Mouse (Mus musculus): ENCODE results near the gene Ttc38.
"Not testable (repeated sequence)": the region's sequence is repeated elsewhere in the genome, so short reads cannot be mapped to it uniquely, and the experiment has no call there.

Gene Ttc38

GRCm38 (mm10) chr15:85822011-85822359, 10.1 kb upstream of the Ttc38 start:
- in situ Hi-C loops (cut with MboI, MseI), result no loop called here

DNA sequence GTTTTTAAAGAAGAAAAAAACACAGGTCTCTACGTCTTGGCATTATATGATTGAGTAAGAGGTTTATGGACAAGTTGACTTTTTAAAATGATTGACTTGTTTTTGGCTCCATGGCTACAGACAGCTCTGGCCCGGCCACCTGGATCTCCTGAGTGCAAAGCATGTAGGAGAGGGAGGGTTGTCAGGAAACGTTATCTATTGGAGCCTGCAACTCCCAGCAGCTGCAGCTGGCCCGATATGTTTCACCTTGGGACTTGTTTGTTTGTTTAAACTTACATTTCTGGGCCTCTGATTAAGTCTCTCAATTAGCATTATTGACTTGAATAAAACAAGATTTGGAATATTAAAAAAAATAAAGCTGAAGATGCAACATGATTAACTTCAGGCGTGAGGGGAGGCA, 5.4 kb upstream of the Ttc38 start:
- in situ Hi-C loops (cut with MboI, MseI), result no loop called here

DNA sequence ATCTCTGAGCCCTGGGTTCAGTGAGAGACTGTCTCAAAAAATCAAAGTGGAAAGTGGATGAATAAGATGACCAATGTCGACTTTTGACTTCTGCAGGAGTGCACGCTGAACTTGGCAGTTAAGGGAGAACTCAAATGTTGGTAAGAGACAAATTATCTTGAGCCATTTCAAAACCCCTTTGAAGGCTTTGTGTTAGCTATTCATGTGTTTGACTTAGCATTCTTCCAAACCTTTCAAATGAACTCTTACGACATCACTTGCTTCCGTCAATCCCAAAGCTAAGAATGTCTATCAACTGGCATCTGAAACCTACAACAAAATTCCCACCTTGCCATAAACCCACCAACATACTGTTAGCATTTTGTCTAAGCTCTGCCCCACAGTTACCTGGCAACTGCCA, 4.0 kb upstream of the Ttc38 start:
- in situ Hi-C loops (cut with MboI, MseI), result no loop called here

DNA sequence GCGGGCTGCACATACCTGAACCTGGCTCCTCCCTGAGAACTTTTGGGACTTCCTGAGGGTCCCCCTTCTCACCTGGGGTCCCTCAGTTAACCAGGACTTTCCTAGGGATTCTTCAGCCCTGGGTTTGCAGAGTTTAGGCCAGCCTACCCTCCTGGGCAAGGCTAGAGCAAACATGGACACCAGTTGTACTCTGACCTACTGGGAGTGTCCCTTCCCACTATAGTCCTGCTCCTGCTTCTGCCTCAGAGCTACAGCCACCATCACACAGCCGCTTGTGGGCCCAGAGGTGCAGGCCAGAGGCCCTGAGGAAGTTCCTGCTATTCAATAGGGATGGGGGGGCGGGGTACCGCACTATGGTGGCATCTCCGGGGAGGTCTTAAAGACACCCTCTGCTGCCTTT, 2.6 kb upstream of the Ttc38 start:
- in situ Hi-C loops (cut with MboI, MseI), result no loop called here

GRCm38 (mm10) chr15:85832599-85832998, 493 bp downstream of the Ttc38 start:
- in situ Hi-C loops (cut with MboI, MseI), result no loop called here

DNA sequence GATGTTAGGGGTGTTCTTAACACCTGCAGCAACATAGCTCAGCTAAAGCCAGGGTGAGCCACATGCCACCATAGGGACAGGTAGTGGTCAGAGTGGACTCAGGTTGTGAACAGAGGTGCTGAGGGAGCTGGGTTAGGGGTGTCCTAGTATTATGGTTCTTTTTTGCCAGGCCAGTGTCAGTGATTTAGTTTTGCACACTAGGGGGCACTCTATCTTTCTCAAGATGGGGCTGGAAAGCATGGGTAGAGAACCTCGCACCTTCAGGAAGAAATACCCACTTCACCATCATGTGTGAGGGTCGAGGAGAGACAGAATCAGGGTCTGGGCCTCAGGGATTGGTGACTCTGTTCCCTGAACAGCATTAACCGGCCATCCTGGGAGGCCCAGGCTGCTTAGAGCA, 3.2 kb downstream of the Ttc38 start:
- in situ Hi-C loops (cut with MboI, MseI), result no loop called here

GRCm38 (mm10) chr15:85836887-85837286, 4.8 kb downstream of the Ttc38 start:
- in situ Hi-C loops (cut with MboI, MseI), result no loop called here

- in situ Hi-C loops (cut with MboI, MseI), result no loop called here
Observed at GRCm38 (mm10) chr15:85840983-85841382, 8.9 kb downstream of the Ttc38 start.

DNA sequence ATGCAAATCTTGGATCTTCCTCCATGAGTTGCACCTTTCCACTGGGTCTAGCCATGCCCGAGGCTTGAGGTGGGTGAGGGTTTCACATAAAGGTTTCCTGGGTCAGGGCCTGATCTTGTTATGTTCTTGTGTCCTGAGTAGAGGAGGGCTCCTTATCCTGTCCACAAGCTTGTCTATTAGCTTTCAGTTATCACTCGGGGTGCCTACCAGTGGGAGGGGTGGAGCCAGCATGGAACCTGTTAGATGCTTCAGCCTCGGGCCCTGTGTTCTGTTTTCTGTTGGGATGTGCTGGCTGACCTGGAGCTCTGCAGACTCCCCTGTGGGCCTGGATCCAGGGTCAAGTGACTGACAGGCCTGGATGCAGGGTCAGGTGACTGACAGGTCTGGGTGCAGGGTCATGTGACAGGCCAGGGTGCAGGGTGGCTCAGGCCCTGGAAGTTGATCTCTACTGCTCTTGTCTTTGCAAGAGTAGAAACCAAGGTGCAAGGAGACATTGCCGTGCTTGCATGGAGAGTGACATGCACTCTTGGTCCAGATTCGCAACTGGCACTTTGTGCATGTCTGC, 9.8 kb downstream of the Ttc38 start:
- in situ Hi-C loops (cut with MboI, MseI), result no loop called here

- in situ Hi-C loops (cut with MboI, MseI), result loop anchor here (5.0 kb wide), 1 partner anchor 213 kb away; no protein-coding TSS in a partner anchor
Observed at GRCm38 (mm10) chr15:85845071-85845470, 13.0 kb downstream of the Ttc38 start.

- in situ Hi-C loops (cut with MboI, MseI), result loop anchor here (5.0 to 10.0 kb wide), 2 partner anchors 135 to 817 kb away; no protein-coding TSS in a partner anchor
Observed at GRCm38 (mm10) chr15:85851656-85852392, 19.7 kb downstream of the Ttc38 start.

DNA sequence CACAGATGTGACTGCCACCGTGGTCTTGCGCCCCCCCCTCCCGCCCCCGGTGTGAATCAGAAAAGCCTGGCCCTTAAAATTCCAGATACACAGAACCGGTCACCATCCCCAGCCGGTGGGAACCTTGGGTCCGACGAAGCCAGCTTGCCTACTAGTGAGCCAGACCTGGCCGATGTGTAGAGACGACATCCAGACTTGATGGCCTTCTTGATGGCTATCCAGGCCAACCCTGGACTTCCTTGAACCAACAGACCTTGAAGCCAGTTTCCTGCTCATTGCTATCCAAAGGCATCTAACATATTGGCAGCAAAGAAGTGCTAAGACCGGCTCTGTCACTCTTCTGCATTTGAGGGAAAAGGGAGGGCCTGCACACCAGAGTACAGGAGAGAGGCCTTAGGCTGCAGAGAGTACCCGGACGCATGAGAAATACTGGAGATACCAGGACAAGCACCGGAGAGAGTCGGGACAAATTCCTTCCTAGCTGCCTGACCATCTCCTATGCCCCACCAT, 26.9 kb downstream of the Ttc38 start:
- in situ Hi-C loops (cut with MboI, MseI), result loop anchor here (10.0 kb wide), 1 partner anchor 824 kb away; no protein-coding TSS in a partner anchor

DNA sequence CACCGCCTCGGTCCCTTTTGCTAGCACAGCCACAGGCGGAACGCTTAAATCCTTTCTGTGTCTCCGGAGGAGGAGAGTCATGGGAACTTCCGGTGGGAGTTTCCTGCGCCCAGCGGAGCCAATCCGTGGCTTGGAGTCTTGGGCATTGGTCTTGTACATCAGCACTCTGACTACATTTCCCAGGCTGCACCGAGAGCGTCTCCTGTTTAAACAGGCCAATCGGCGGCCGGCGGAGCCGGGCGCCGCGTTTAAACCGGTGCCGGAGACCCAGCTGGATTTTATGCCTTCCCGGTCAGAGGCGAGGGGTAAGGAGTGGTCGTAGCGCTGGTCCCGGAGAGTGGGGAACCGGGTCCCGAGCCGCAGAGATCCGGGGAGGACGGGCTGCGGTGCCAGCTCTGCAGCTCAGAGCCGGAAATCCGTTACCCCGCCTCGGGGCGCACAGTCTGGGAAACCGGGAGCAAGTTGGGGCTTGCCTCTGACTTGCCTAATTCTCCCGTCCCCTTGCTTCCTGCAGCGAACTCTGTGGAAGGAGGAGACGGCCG, 27.5 kb downstream of the Ttc38 start, which contains the start of gene Gtse1:
TSS of gene Gtse1 (plus strand) at position 256 of the 542 bp plus-strand sequence.
- in situ Hi-C loops (cut with MboI, MseI), result loop anchor here (10.0 kb wide), 1 partner anchor 825 kb away; no protein-coding TSS in a partner anchor

GRCm38 (mm10) chr15:85865913-85866312, 33.8 kb downstream of the Ttc38 start:
- in situ Hi-C loops (cut with MboI, MseI), result not testable (repeated sequence)

DNA sequence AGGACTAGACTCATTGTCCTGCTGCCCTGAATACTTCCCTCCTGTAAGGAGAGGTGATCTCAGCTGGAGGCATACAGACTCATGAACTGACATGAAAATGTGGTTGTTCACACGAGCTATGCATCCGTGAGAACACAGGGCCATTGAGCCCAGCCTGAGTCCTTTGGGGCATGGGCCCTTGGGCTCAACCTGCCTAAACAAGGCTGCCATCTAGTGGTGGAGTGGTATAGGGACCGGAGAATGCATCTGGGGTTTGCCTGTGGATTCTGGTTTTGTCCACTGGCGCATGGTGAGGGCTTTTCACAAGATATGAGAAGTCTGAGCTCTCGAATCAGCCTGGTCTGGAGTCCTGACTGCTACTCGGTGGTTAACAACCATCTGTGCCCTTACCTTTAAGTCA, 35.6 kb downstream of the Ttc38 start:
- in situ Hi-C loops (cut with MboI, MseI), result no loop called here

DNA sequence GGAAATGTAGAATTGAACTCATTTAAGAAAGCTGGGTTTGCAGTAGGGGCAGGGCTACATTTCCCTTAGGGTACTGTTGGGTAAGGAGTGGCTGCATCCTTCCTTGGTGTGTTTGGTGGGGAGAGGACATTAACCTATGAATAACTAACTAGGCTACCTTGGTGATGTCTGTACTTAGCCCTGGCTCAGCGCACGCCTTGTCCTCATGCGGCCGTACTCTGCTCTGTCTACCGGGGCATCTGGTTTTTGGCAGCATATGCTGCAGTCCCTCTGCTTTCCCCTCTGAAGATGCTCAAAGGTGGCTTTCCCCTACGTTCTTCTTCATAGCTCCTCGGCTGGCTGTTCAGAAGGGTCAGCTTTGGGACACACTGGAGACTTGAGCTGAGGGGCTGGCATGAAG, 45.2 kb downstream of the Ttc38 start:
- in situ Hi-C loops (cut with MboI, MseI), result no loop called here

DNA sequence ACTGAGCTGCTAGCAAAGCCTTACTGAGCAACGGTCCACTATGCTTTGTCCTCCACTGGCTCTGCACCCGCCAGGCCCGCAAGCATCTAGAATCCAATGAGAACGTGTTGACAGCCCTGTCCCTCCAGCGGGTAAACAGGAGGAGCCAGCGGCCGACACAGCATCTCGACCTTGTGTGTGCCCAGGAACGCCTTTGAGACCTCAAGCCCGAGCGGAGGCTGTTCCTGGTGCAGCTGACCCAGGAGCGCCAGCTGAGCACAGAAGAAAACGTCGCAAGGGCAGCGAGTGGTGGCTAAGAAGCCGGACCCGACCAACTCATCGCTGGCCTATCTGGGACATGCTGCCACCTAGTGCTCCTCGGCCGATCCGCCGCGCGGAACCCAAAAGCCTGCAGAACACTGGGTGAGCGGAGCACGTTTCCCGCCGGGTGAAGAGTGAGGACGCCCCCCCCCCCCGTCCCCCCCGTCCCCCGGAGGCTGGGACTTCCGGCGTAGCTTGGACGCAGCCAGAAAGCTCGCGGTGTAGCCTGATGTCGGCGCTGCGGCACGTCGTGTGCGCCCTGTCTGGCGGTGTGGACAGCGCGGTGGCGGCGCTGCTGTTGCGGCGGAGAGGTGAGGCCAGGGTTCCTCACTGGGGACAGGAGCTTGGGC, 46.9 kb downstream of the Ttc38 start, which contains the start of gene Trmu:
TSS of gene Trmu (plus strand) at position 465 of the 650 bp plus-strand sequence.
- in situ Hi-C loops (cut with MboI, MseI), result no loop called here

GRCm38 (mm10) chr15:85879498-85879895, 47.4 kb downstream of the Ttc38 start:
- in situ Hi-C loops (cut with MboI, MseI), result no loop called here

DNA sequence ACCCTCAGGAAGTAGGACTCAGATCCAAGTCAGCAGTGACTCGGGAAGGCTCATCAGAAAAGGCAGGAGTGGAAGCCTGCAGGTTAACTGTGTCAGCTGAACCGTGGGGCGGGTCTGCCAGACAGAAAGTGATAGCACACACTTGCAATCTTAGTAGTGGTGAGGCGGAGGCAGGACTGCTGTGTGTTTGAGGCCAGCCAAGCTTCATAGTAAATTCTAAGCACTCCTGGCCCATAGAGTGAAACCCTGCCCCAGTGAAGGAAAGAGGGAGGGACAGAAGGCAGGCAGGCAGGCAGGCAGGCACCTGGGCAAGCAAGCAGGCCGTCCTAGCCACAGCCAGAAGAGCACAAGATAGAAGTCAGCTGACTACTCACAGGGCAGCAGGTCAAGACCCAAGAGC, 53.5 kb downstream of the Ttc38 start:
- in situ Hi-C loops (cut with MboI, MseI), result no loop called here

DNA sequence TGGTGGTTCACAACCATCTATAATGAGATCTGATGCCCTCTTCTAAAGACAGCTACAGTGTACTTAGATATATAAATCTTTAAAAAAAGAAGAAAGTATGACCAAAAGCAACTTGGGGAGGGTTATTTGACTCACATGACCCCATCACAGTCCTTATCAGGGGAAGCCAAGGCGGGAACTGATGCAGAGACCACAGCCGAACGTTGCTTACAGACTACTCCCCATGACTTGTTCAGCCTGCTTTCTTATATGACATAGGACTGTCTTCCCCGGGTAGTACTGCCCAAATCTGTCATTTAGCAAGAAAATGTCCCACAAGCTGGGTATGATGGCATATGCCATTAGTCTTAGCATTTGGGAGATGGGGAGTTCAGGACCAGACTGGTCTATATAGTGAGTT, 57.1 kb downstream of the Ttc38 start:
- in situ Hi-C loops (cut with MboI, MseI), result no loop called here

DNA sequence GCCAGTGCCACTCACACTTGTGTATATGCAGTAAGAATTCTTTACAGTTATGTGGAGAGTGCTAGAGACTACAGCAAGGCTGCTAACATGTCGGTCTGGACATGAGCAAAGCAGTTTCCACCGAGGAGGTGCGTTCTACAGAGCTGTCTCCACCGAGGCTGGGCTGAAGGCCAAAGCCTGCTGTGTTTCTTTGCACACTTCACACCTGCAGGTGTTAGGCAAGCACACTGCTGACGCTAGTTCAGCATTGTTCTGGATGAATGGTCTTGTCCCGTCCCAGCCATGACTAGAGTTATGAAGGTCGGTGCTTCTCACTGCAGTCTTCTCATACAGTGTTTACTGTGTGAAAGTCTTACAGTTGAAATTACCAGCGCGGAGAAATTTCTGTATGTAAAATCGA, 59.9 kb downstream of the Ttc38 start:
- in situ Hi-C loops (cut with MboI, MseI), result no loop called here

GRCm38 (mm10) chr15:85892498-85893118, 60.5 kb downstream of the Ttc38 start:
- in situ Hi-C loops (cut with MboI, MseI), result no loop called here
